Mouse (Mus musculus): ENCODE measurements around the gene Fhdc1. TPM values are rescaled to one million over a fixed set of nuclear protein-coding genes. Genes with fewer than 3 reads are reported as not detected.

Gene Fhdc1
- polyA plus RNA-seq, 1 experiment from 2014 or later, result 5.8 TPM

Other genes starting within 250 kb of the Fhdc1 start
- gene Trim2, start 173.6 kb downstream of the Fhdc1 start, polyA plus RNA-seq (2016; fragmentation: Nextera tagmentation; extraction: Ambion mirVana), result 121 and 125 TPM in 2 replicates
- gene Arfip1, start 102.2 kb upstream of the Fhdc1 start, polyA plus RNA-seq (2016; fragmentation: Nextera tagmentation; extraction: Ambion mirVana), result 33.1 and 39.9 TPM in 2 replicates
- 0.20 TPM in 1 of 2 replicates, not detected in the other for gene Tigd4, start 113.1 kb upstream of the Fhdc1 start, polyA plus RNA-seq (2016; fragmentation: Nextera tagmentation; extraction: Ambion mirVana)
- gene Tmem154, start 185.8 kb upstream of the Fhdc1 start, polyA plus RNA-seq (2016; fragmentation: Nextera tagmentation; extraction: Ambion mirVana), result 0.44 and 1.1 TPM in 2 replicates

Measured in hindbrain, embryonic 12.5 days (tissue).